Mouse (Mus musculus) mesoderm, embryonic 11.5 days (tissue): Measurements from ENCODE around the gene Ephb1.

Source experiments
- DNase-seq: peaks from one replicate; pipeline ENCODE4 v3.0.0-alpha.2; 2012; ENCODE audit warnings: low read depth, low spot score

Gene Ephb1

GRCm38 (mm10) chr9:102180486-102180885, 174.0 kb downstream of the Ephb1 start:
- DNase-seq, result no peak

- DNase-seq, result no peak
Measured at GRCm38 (mm10) chr9:102180070-102180469, 174.4 kb downstream of the Ephb1 start.

DNA sequence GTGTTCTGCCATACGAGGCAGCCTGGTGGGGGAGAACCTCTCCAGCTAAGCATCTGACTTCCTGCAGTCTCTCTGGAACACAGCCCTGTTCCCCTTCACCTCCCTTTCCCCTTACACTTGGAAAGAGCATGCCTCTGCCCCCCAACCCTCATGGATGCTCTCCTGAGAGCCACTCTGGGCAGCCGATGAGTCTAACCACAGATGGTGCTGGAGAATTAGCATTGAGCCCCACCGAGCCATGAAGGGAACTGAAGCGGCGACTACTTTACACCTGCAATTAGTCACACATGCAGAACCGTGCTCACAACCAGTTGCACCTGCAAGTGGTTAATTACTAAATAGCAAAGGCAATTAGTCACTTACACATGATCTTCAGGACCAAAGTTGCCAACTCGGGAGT, 184.8 kb downstream of the Ephb1 start:
- no peak for DNase-seq

DNA sequence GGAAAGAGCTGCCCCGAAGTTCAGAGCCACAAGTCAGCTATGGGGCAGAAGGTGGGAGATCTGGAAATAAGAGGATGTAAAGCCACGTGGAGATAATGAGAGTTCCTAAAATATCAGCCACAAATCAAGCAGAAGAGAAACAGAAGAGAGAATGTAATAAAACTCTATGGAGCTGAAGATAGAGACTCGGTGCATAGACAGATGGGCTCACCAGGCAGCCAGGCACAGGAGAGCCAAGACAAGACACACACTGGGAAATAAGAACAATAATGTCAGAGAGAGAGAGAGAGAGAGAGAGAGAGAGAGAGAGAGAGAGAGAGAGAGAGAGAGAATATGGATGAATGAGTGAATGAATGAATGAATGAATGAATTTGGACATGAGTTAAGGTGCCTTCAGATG, 198.6 kb downstream of the Ephb1 start:
- DNase-seq, result no peak

- DNase-seq, result no peak
Measured at GRCm38 (mm10) chr9:102139181-102139580, 215.3 kb downstream of the Ephb1 start.

DNA sequence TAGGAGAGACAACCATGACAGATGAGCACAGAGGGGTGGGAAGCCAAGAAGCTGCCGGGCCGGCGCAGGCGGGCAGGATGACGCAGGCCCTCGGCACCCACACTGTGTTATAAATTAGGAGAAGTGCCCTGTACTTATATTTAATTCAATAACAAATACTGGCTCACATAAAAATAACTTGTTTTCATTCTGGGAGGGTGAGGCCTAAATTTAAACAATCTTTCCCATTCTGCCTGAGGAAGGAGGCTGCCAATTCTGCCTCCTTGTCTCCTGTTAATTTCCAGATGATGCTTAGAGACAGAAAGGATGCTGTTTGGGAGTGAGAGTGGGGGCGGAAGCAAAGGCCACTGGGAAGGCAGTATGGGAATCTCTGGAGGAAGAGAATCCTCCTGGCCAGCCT, 215.8 kb downstream of the Ephb1 start:
- DNase-seq, result no peak

DNA sequence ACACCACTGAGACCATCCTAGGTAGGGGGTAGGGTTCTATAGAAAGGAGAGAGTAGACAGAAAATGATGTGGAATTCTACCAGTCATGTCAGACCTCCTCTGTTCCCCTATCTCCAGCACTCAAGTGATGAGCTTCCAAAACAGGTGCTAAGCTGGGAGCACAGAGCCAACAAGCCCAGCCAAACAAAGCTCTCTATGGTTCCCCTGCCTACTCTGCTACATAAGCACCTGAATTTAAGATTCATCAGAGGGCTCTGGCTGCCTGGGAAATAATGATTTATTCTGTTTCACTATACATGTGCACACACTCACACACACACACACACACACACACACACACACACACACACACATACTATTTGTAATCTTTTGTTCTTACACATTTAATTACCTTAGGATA, 216.3 kb downstream of the Ephb1 start:
- DNase-seq, result no peak

- DNase-seq, result no peak
Measured at GRCm38 (mm10) chr9:102130506-102130905, 224.0 kb downstream of the Ephb1 start.

DNA sequence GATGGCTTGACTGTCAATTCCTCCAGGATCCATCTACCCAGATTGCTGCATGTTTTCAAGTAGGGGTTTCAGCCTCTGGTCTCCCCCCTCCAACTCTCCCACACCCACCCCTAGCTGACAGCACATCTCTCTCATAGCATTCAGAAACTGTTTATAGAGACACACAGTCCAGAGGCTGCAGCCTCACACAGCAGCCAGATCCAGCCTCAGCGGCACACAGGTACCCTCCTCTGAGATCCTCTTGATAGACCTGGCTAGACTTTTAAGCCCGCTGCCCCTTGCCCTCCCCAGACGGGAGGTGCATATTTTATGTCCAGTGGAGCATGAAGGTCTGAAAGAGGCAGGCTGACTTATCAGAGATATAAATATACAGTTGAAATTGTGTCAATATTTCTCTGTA, 228.0 kb downstream of the Ephb1 start:
- no peak for DNase-seq

GRCm38 (mm10) chr9:102122880-102123453, 231.5 kb downstream of the Ephb1 start:
- no peak for DNase-seq

DNA sequence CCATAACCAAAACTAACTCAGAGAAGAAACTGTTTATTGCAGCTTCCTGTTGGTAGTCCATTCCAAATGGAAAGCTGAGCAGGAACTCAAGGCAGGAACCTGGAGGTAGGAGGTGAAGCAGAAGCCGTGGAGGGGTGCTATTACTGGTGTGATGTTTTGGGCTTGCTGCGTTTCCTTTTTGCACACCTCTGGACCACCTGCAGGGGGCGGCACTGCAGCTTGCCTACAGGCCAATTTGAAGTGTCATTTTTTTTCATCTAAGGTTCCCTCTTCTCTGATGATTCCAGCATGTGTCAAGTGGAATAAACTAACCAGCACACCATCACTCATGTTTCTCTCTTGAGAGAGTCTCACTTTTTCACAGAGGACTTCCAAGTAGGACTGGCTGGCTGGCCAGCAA, 235.1 kb downstream of the Ephb1 start:
- DNase-seq, result no peak

DNA sequence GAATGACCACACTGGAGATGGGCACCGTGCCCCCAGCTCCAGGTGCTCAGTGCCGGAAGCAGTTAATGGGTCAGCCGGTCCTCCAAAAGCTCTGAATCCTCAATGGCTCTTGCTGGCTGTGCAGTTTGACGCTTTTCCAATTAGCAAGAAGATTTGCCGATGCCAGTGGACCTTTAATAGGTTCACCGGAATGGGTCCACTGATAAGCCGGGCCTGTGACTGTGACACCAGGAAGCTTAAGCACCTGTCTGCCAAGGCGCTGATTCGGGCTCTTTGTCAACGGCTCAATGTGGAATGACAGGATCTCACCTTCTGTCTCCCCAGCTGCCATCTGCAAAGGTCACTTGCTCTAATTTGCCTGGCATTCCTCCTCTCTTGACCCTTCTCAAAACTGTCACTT, 239.2 kb downstream of the Ephb1 start:
- DNase-seq, result no peak

- no peak for DNase-seq
Measured at GRCm38 (mm10) chr9:102111471-102111870, 243.0 kb downstream of the Ephb1 start.

GRCm38 (mm10) chr9:102107978-102108377, 246.5 kb downstream of the Ephb1 start:
- no peak for DNase-seq

DNA sequence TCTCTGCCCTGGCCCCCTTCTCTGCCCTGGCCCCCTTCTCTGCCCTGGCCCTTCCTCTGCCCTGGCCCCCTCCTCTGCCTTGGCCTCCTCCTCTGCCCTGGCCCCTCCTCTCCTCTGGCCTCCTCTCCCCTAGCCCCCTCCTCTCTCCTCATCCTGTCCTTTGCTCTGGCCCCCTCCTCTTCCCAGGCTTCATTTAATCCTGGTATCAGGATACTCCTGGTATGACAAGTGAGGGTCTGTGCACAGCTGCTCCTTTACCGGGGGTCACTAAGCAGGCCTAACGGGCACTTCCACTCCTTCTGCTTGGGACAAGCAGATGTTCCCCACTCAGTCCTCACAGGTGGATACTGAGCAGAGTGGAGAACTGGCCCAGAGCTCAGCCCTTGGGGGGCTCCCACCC, 247.3 kb downstream of the Ephb1 start:
- no peak for DNase-seq

DNA sequence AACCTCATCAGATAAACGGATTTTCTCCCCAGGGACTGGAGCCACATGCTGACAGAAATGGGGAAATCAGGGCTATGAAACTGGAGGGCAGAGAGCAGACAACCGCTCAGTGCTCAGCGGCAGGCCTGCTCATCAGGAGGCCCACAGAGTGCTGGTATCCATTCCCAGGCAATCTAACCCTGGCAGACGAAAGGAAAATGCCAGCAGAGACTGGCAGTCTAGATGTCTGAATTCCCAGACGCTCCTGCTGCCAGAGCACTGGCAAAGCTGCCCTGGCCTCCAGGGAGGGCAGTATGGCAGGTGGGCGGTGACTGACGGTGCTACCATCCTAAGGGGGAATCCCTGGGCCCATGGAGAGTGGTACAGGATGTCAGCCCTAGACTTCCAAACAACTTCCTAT, 257.7 kb downstream of the Ephb1 start:
- no peak for DNase-seq

DNA sequence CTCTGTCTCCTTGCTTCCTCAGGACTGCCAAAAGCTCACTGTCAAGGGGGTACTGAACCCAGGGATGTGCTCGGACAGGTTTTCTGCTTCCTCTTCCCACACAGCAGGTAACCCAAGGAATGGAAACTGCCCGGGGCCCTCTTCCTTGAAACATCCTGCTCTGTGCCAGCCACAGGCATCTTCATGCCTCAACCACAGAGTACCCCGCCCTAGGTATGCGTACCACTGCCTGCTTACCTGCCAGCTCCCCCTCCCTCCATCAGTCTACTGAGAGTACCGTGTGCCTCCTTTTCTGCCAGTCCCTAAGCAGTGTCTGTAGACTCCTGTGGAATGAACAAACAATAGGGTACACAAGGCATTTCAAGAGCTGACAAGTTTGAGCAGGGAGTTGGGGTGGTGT, 265.9 kb downstream of the Ephb1 start:
- DNase-seq, result no peak

- peak; percentile 44 for DNase-seq
Measured at GRCm38 (mm10) chr9:102086053-102086706, 268.3 kb downstream of the Ephb1 start.

DNA sequence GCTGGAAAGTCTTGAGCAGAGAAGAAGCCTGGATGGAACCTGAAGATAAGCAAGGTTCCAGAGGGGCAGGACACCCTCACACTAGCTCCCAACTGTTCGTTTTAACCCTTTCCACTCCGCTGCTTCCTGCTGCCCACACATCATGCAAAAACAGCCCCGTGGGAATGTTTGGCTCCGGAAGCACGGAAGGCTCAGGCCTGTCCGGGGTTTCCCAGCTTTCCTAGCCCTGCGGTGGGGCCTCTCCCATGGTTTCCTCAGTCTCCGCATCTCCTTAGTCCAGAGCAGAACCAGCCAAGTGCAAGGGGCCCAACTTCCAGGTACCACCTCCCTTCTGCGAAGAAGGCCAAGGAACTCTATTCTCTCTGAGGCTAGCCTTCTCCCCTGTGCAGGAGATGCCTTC, 269.0 kb downstream of the Ephb1 start:
- DNase-seq, result no peak

DNA sequence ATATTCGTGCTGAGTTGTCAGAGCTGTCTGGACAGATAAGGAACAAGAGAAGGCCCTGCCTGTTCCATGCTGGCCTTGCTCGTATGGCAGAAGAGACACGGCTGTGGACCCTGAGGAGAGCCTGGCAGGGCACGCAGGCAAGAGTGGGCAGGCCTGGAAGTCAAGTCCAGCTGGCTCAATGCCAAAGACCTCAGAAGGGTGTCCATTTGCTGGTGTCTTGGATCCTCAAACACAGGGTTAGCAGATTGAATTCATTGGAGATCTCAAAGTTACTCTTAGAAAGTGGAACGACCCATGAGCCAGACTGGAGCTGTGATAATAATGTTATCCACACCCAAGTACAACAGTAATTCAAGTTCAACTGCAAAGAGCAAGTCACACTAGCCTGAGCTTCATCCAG, 273.6 kb downstream of the Ephb1 start:
- DNase-seq, result no peak

- no peak for DNase-seq
Measured at GRCm38 (mm10) chr9:102079151-102079550, 275.3 kb downstream of the Ephb1 start.

DNA sequence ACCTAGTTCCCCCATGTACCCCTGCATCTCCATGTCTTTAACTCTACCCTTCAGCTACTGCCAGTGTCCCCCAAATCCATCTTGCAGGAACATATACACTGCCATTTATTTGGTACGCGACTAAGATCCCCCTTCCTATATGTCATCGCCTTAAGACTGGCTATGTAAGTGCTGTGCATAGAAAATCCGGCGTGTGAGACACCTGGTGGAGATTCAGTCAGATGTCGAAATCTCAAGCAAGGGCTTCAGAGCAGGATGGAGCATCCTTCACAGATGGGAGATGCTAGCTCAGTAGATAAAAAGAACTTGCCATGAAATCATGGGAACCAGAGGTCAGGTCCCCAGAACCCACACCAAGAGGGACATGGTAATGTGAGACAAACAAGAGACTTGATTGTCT, 276.3 kb downstream of the Ephb1 start:
- no peak for DNase-seq

GRCm38 (mm10) chr9:102075539-102075938, 279.0 kb downstream of the Ephb1 start:
- DNase-seq, result peak; percentile 7

- no peak for DNase-seq
Measured at GRCm38 (mm10) chr9:102073404-102073803, 281.1 kb downstream of the Ephb1 start.
